Mouse (Mus musculus): ENCODE results near the gene Mms22l. TPM values are rescaled to one million over a fixed set of nuclear protein-coding genes. Genes with fewer than 3 reads are reported as not detected.
"Not testable (repeated sequence)": the region's sequence is repeated elsewhere in the genome, so short reads cannot be mapped to it uniquely, and the experiment has no call there.

Mms22l gene
- total RNA-seq, 2 experiments from 2014 or later: 33.7 to 45.8 TPM

GRCm38 (mm10) chr4:24620005-24620404 is 123.8 kb downstream of the Mms22l start:
- ATAC-seq (ENCODE audit: poor library complexity, severe bottlenecking): no peak

- no peak for ATAC-seq (ENCODE audit: poor library complexity, severe bottlenecking)
Measured at GRCm38 (mm10) chr4:24620440-24620839, 124.2 kb downstream of the Mms22l start.

- ATAC-seq (ENCODE audit: poor library complexity, severe bottlenecking): no peak
Measured at GRCm38 (mm10) chr4:24621422-24622187, 125.4 kb downstream of the Mms22l start.

GRCm38 (mm10) chr4:24625951-24626584 is 129.8 kb downstream of the Mms22l start:
- ATAC-seq (ENCODE audit: poor library complexity, severe bottlenecking): no peak

GRCm38 (mm10) chr4:24626686-24627085 is 130.4 kb downstream of the Mms22l start:
- ATAC-seq (ENCODE audit: poor library complexity, severe bottlenecking): no peak

- ATAC-seq (ENCODE audit: poor library complexity, severe bottlenecking): no peak
Measured at GRCm38 (mm10) chr4:24627871-24628270, 131.6 kb downstream of the Mms22l start.

GRCm38 (mm10) chr4:24630430-24630829 is 134.2 kb downstream of the Mms22l start:
- ATAC-seq (ENCODE audit: poor library complexity, severe bottlenecking): no peak

GRCm38 (mm10) chr4:24631177-24631911 is 135.1 kb downstream of the Mms22l start:
- no peak for ATAC-seq (ENCODE audit: poor library complexity, severe bottlenecking)

- ATAC-seq (ENCODE audit: poor library complexity, severe bottlenecking): no peak
Measured at GRCm38 (mm10) chr4:24642306-24642705, 146.1 kb downstream of the Mms22l start.

GRCm38 (mm10) chr4:24644735-24645134 is 148.5 kb downstream of the Mms22l start:
- ATAC-seq (ENCODE audit: poor library complexity, severe bottlenecking): not testable (repeated sequence)
